Mouse (Mus musculus) midbrain, embryonic 11.5 days (tissue): Measurements from ENCODE around the gene Necap1. TPM values are rescaled to one million over a fixed set of nuclear protein-coding genes. Genes with fewer than 3 reads are reported as not detected.

ENCODE experiments used
- ATAC-seq: fragments of 200-750 bp; cut with Nextera tagmentation; 2 replicates; pipeline ENCODE4 v1.8.0; 2017; ENCODE audit warnings: moderate TSS enrichment, moderate library complexity; ENCODE audit not compliant: low FRiP score
- DNase-seq: peaks from one replicate; pipeline ENCODE4 v3.0.0; 2015; ENCODE audit warnings: low spot score; ENCODE audit errors: missing footprints
- H3K27ac ChIP-seq: fragments of 300-500 bp; sonication (generic); 2 replicates; pipeline ENCODE4 v1.5.1; 2014; ENCODE audit warnings: low read depth, low read length
- H3K27me3 ChIP-seq: fragments of 300-500 bp; sonication (generic); 2 replicates; pipeline ENCODE4 v1.6.1; 2014; ENCODE audit warnings: mild to moderate bottlenecking, low read length, moderate library complexity, mixed read lengths; ENCODE audit not compliant: control insufficient read depth, insufficient read depth
- H3K36me3 ChIP-seq: fragments of 300-500 bp; sonication (generic); 2 replicates; pipeline ENCODE4 v1.6.1; 2014; ENCODE audit warnings: mild to moderate bottlenecking, low read length, moderate library complexity, mixed read lengths; ENCODE audit not compliant: control insufficient read depth, insufficient read depth
- H3K4me1 ChIP-seq: fragments of 300-500 bp; sonication (generic); 2 replicates; pipeline ENCODE4 v1.6.1; 2014; ENCODE audit warnings: low read length; ENCODE audit not compliant: control insufficient read depth, insufficient read depth
- H3K4me2 ChIP-seq: fragments of 300-500 bp; sonication (generic); 2 replicates; pipeline ENCODE4 v1.6.1; 2014; ENCODE audit warnings: mild to moderate bottlenecking, moderate library complexity
- H3K4me3 ChIP-seq: fragments of 300-500 bp; sonication (generic); 2 replicates; pipeline ENCODE4 v1.5.1; 2014; ENCODE audit warnings: low read depth, low read length
- H3K9ac ChIP-seq: fragments of 300-500 bp; sonication (generic); 2 replicates; pipeline ENCODE4 v1.6.1; 2014; ENCODE audit warnings: low read length
- H3K9me3 ChIP-seq: fragments of 300-500 bp; sonication (generic); 2 replicates; pipeline ENCODE4 v1.6.1; 2016; ENCODE audit warnings: low read length; ENCODE audit not compliant: control insufficient read depth
- WGBS: fragments of 180-500 bp; shearing (Covaris S2); extraction: QIAGEN DNeasy Blood & Tissue Kit; methylation state at CpG from one replicate; pipeline ENCODE4 v1.1.7; 2014; 5-methylcytosine and 5-hydroxymethylcytosine counted together
- polyA plus RNA-seq: library from polyadenylated mRNA; unstranded; fragments of >200 nt; fragmentation: Nextera tagmentation; extraction: Ambion mirVana; gene quantifications from 2 replicates; pipeline ENCODE4 v1.2.1, GENCODE M21; 2014

The Necap1 gene
- polyA plus RNA-seq, 1 experiment from 2014 or later: 64.1 TPM

DNA sequence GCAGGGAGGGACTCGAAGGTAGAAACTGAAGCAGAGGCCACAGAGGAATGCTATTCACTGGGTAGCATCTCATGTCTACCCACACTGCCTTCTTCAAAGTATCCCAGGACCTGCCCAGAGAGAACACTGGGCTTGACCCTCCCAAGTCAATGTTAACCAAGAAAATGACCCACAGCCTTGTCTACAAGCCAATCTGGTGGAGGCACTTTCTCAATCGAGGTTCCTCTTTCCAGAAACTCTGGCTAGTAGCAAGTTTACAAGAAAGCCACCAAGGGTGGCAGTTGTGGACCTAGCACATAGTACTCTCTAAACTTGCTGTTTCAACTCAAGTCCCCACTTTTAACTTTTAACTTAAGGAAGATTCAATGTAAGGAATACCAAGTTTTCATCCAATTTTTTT is 21.6 kb upstream of the Necap1 start:
- ATAC-seq (no peak), DNase-seq (no peak)
- H3K36me3 ChIP-seq: no peaks in the 10 kb centered on the region
- H3K9ac ChIP-seq: no peak overlapping the region
- H3K4me3 ChIP-seq: no peak overlapping the region
- H3K4me1 ChIP-seq: no peaks in the 10 kb centered on the region
- H3K4me2 ChIP-seq: no peak overlapping the region
- no peak overlapping the region for H3K27ac ChIP-seq
- WGBS: 69% methylated on average over 2 of the region's 2 CpGs
- no peaks in the 10 kb centered on the region for H3K27me3 ChIP-seq
- no peaks in the 10 kb centered on the region for H3K9me3 ChIP-seq

DNA sequence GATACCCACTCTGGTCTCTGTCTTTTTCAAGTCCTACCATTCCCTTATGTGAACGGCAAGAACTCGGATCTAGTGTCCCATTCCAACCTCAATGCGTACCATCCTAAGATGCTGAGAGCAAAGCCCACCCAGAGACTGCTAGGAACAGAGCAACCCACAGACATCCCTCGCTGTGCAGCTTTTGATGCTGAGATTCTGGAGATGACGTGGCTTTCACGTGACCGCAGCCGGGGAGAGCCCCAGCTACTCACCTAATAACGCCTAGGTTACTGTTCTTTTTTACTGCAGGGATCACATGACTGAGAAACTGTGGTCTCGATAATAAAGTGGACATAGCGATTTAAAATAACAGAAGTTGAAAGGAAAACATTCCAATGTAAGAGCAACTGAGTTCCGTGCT is 19.7 kb upstream of the Necap1 start:
- Histone ChIP-seq H3K9me3 (no peaks in the 10 kb centered on the region), H3K4me3 (no peak overlapping the region), H3K36me3 (no peaks in the 10 kb centered on the region), H3K4me1 (no peaks in the 10 kb centered on the region), H3K9ac (no peak overlapping the region), H3K4me2 (no peak overlapping the region), H3K27ac (no peak overlapping the region), H3K27me3 (no peaks in the 10 kb centered on the region)
- no peak for ATAC-seq
- 83% methylated on average over 12 of the region's 12 CpGs for WGBS
- DNase-seq: no peak

DNA sequence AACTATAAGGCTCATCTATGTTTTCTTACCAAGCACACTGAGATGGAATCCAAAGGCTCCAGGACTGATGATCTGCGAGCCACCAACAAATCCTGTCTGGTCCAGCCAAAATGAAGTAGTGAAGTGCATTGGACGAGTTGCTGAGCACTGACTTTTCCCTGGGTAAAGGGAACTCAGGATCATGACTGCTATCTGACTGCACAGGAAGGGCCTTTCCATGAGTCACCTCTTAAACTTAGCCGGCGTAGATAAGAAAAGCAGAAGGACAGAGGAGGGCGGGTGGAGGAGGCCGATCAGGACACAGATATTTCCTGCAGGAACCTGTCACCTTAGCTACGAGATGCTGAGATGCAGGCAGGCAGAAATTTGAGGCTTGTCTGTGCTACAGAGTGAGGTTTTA is 18.3 kb upstream of the Necap1 start, which contains the start of gene C3ar1:
Gene C3ar1, minus strand, starts transcription at position 207 of the 400 bp plus-strand sequence.
- Histone ChIP-seq H3K27ac (no peak within 1 kb of the TSS), H3K9me3 (no peaks in the 10 kb centered on the region), H3K36me3 (no peaks in the 10 kb centered on the region), H3K4me1 (no peaks in the 10 kb centered on the region), H3K9ac (no peak within 1 kb of the TSS), H3K27me3 (no peaks in the 10 kb centered on the region), H3K4me2 (no peak within 1 kb of the TSS), H3K4me3 (no peak within 1 kb of the TSS)
- 80% methylated on average over 7 of the region's 7 CpGs for WGBS
- no peak for DNase-seq
- no peak for ATAC-seq

DNA sequence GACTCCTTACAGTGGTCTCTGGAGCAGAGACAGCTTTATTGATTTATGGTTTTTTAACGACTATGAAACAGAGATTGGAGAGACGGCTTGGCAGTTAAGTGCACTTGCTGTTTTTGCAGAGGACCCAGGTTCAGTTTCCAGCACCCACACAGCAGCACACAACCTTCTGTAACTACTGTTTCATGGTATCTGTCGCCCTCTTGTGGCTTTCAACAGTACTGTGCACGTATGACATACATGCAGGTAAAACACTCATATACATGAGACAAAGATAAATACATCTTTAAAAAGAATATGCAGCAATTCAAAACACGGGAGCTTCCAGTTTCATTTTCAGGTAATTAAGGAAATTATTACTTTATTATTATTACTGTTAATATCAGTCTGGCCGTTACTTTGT is 11.8 kb upstream of the Necap1 start:
- ATAC-seq: no peak
- H3K36me3 ChIP-seq: no peaks in the 10 kb centered on the region
- no peak overlapping the region for H3K4me2 ChIP-seq
- no peak overlapping the region for H3K27ac ChIP-seq
- no peak overlapping the region for H3K4me3 ChIP-seq
- DNase-seq: no peak
- H3K27me3 ChIP-seq: no peaks in the 10 kb centered on the region
- H3K4me1 ChIP-seq: no peaks in the 10 kb centered on the region
- H3K9me3 ChIP-seq: peaks cover 5% of the 10 kb centered on the region; the same call in 1 of the 2 replicates
- 80% methylated on average over 6 of the region's 6 CpGs for WGBS
- H3K9ac ChIP-seq: no peak overlapping the region

DNA sequence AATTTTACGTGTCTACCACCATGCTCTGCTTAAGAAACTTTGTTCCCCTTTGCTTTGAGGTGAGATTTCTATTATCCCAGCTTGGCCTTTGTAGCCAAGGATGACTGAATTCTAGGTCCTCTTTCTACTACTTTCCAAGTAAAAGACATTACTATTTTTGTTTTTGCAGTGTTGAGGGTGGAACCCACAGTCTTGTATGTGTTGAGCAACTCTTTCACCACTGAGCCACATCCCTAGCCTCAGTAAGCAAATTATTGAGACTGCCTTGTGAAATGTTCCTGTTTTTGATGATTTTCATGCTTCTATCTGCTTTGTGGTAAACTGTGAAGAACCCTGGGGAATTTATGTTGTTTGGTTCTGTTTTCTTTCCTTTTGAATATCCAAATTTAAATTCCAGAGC is 11.4 kb upstream of the Necap1 start:
- peaks cover 5% of the 10 kb centered on the region; the same call in 1 of the 2 replicates for H3K9me3 ChIP-seq
- WGBS: 77% methylated on average over 1 of the region's 1 CpGs
- no peaks in the 10 kb centered on the region for H3K36me3 ChIP-seq
- no peaks in the 10 kb centered on the region for H3K27me3 ChIP-seq
- H3K4me2 ChIP-seq: no peak overlapping the region
- H3K9ac ChIP-seq: no peak overlapping the region
- H3K4me3 ChIP-seq: no peak overlapping the region
- no peak for DNase-seq
- ATAC-seq: no peak
- H3K27ac ChIP-seq: no peak overlapping the region
- no peaks in the 10 kb centered on the region for H3K4me1 ChIP-seq

DNA sequence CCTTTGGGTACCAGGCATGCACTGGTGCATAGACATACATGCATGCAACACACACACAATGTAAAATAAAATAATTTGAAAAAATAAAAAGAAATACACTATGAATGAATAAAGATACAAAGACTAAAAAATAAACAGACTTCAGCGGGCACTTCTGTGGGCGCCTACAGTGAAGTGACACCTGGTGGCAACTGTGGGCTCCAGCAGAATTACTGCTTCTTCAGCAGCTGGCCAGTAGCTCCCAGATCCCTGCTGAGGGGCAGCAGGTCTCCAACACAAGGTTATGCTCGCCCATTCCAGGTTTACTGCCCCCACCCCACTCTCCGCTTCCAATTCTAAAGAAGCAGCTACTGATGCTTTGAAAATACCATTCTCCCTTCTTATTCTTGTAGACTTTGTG is 6.4 kb upstream of the Necap1 start:
- H3K36me3 ChIP-seq: no peaks in the 10 kb centered on the region
- H3K27ac ChIP-seq: no peak overlapping the region
- no peaks in the 10 kb centered on the region for H3K27me3 ChIP-seq
- ATAC-seq (no peak), DNase-seq (no peak)
- WGBS: 67% methylated on average over 4 of the region's 4 CpGs
- H3K4me2 ChIP-seq: no peak overlapping the region
- no peak overlapping the region for H3K9ac ChIP-seq
- no peaks in the 10 kb centered on the region for H3K4me1 ChIP-seq
- H3K4me3 ChIP-seq: no peak overlapping the region
- H3K9me3 ChIP-seq: no peaks in the 10 kb centered on the region

DNA sequence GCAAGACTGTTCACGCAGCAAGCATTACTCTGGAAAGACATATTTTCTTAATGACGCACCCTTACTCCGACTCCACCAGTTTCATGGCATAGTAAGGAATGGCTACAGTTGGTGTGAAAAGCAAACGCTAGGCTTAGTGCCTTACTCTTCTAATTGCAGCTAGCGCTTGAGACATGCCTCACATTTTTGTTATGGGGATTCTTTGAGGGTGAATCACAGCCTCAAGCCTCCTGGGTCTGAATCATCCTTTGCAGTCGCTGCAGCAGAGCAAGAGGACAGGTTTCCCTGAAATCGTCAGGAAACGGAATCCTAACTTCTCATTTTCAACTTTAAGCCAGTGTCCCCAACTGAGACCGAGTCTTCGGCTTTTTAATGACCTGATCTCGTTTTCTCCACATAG is 4.4 kb upstream of the Necap1 start:
- H3K4me2 ChIP-seq: no peak overlapping the region
- DNase-seq (no peak), ATAC-seq (no peak)
- no peaks in the 10 kb centered on the region for H3K4me1 ChIP-seq
- no peak overlapping the region for H3K27ac ChIP-seq
- 85% methylated on average over 11 of the region's 11 CpGs for WGBS
- no peak overlapping the region for H3K4me3 ChIP-seq
- H3K9me3 ChIP-seq: no peaks in the 10 kb centered on the region
- no peak overlapping the region for H3K9ac ChIP-seq
- no peaks in the 10 kb centered on the region for H3K36me3 ChIP-seq
- H3K27me3 ChIP-seq: no peaks in the 10 kb centered on the region

DNA sequence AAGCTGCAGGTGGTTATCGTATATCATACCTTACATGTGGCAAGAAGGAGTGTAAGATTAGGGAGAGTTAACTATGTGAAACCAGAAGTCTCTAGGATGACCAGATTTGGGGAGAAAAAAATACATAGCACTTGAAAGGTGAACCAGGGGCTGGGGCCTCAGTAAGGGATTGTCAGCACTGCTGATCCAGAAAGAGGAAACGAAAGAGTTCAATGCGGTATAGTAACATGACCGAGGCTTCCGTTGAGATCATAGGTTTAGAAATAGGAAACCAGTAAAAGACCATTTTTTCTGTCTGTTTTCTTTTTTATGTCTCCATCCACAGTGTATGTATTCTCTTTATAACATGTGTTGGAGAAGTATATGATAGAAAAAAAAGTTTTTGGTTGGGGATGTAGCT is 1.5 kb upstream of the Necap1 start:
- Histone ChIP-seq H3K4me1 (peaks cover 5% of the 10 kb centered on the region; the same call in 1 of the 2 replicates), H3K4me3 (no peak overlapping the region), H3K4me2 (no peak overlapping the region), H3K27ac (no peak overlapping the region), H3K27me3 (no peaks in the 10 kb centered on the region), H3K36me3 (no peaks in the 10 kb centered on the region), H3K9ac (no peak overlapping the region), H3K9me3 (no peaks in the 10 kb centered on the region)
- ATAC-seq (no peak), DNase-seq (no peak)
- WGBS: 94% methylated on average over 5 of the region's 5 CpGs

DNA sequence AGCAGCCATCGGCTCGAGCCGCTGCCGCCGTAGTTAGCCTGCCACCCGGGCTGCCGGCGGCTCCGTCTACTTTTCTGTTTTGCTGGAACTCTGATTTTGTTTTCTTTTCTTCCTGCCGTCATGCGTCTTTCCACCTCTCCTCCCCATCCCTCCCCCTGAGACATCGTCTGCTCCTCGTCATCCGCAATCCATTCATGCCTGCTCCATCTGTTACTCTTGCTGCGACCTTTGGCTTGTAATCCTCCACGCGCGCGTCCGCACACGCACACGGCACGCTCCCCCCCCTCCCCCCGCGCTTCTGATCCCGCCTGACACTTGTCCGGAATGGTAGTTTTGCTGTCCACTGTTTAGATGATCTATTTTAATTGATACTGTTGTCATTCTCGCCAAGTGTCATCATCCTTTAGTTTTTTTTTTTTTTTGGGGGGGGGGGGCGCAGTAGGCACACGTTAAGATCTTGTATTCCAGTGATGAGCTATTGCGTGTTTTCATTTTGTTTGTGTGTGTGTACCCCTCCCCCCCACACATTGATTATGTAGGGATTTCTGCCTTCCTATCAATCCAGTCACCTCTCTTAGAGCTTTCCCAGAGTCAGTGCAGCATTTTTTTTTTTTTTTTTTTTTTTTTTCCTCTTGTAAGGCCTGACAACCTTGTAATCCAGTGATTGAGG is 581 bp downstream of the Necap1 start:
- Histone ChIP-seq H3K4me1 (peaks cover 5% of the 10 kb centered on the region; the same call in 1 of the 2 replicates), H3K36me3 (no peaks in the 10 kb centered on the region), H3K9me3 (no peaks in the 10 kb centered on the region), H3K4me3 (peak overlapping the region; percentile 84), H3K4me2 (peak overlapping the region; percentile 42), H3K27ac (peak overlapping the region; percentile 85; the same call in 1 of the 2 replicates), H3K9ac (peak overlapping the region; percentile 89), H3K27me3 (no peaks in the 10 kb centered on the region)
- ATAC-seq: peak; percentile 87
- 1% methylated on average over 31 of the region's 31 CpGs for WGBS
- DNase-seq: no peak
